Mouse (Mus musculus) adrenal gland, postnatal 10 days (tissue): Measurements from ENCODE around the gene Nr5a1. TPM values are rescaled to one million over a fixed set of nuclear protein-coding genes. Genes with fewer than 3 reads are reported as not detected.

Experiments
- DNase-seq: peaks from one replicate; pipeline ENCODE4 v3.0.0; 2021; ENCODE audit warnings: mixed read lengths
- total RNA-seq, 2 experiments: library from RNA; stranded (reverse); gene quantifications; 2 replicates each; pipeline ENCODE4 v1.2.3; 2021

The Nr5a1 gene
- total RNA-seq, 2 experiments from 2014 or later = 221 to 331 TPM

DNA sequence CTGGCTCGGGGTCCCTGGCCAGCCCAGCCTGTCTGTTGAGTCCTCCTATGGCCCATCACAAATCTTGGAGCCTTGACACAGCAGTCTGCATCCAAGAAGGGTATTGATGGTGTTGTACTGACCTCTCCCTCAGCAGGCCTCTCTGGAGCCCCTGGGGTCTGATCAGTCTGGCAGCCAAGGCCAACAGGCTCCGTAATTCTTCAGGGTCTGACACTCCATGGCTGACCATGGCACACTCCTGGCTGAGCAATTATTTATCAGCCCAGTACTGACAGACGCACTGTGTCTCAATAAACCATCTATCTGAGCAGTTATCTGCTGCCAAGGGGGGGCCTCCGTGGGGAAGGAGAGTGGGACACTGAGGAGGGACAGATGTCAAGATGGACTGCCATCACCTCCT, 9.3 kb downstream of the Nr5a1 start:
- DNase-seq = peak; percentile 77

DNA sequence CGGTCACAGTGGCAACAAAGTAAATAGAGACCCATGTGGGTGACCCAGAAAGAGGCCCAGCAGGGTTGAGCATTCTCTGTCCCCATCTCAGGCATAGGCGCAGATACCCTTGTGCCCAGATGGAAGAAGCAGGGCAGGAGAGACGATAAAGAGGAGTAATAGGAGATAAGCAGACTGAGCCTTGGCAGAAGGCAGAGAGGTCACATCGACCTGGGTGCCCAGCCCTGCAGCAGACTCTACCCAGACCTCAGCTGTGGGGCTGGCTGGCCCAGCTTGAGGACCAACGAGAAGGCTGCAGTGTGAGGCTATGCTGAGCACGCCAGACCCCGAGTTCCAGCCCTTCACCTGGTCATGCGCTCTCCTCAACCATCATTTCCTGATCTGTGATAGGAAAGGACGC, 10.0 kb downstream of the Nr5a1 start:
- DNase-seq = no peak

DNA sequence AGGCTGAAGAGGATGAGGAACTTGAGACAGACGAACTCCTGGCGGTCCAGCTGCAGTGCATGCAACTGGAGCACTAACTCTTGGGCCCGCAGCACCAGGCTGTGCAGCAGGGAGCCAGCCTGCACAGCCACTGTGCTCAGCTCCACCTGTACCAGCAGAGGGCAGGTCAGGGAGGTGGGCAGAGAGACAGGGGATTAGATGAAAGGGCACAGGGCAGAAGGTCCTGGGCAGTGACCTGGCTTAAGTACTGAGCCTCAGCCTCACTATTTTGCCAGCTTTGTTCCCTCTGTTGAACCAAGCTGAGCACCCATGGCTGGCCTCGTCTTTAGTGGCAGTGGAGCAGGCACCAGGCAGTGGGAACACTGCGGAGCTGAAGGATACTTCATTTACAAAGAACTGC, 14.2 kb downstream of the Nr5a1 start:
- DNase-seq = no peak

DNA sequence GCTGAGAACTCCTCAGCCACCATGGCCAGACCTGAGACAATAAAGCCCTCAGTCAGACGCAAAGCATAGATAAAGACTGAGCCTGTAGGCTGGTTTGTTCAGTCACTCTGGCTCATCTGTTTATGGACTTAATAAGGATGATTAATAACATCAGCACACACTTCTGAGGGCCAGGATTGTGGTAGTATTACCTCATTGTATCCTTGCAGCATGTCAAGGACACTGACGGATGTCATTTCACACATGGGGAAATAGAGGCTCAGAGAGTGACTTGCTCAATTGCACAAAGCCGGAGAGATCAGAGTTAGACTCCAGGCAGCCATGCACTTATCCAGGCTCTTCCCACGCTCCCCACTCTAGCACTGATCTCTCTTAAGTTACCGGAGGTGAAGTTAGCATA, 15.7 kb downstream of the Nr5a1 start:
- no peak for DNase-seq

DNA sequence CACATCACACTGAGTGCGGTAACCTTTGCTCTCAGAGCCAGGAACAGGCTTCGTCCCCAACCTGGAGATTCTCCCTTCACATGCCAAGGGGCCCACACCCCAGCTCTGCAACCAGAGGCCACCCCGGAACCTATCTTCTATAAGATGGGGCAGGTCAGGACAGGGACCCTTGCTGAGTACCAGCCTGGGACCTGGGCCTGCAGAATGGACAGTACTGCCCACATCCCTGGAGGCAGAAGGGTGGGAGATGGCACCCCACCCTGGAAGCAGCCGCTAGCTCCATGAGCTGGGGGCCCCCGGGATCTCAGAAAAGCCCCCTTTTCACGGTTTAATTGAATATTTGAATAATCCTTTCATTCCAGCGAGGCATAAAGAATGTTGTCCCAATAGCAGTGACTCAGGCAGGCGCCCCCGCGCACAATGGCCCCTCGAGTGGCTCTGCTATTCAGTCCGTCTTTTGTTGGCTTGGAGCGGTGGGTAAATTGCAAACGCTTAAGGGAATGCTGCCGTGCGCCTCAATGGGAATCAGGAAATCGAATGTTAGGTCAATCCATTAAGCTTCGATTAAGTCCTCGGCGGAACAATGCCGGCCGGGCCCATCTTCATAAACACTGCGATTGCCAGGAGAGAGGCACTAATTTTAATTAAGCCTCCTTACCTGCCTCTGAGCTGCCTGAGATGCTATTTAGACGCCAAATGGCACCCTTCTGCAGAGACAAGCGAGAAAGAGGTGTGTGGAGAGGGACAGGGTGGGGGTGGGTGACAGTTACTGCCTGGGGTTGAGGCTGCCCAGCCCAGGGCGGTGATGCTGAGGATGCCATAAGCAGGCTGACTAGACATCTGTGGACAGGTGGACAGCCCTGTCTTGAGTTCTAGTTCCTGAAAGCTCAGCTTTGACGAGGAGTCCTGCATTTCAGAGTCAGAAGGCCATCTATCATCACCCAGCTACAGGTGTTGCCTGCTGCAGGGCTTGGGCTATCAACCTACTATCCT, 16.9 kb downstream of the Nr5a1 start:
- no peak for DNase-seq

DNA sequence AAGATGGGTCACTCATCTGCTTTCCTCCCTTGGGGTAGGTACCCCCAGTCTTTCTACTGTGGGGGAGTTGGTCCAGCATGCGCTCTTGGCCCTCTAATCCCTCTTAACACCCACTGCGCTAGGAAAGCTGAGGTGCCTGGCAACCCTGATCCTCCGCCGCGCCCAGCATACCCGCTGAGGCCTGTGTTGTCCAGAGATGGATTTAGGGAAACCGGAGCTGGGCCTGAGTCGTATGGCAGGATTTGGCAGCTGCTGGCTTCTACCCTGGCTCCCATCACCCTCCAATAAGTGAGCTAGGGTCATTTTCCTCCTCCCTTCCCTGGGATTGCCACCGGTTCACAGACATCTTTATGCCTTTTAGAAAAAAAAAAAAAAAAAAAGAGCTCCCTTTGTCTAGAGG, 18.6 kb downstream of the Nr5a1 start:
- no peak for DNase-seq

DNA sequence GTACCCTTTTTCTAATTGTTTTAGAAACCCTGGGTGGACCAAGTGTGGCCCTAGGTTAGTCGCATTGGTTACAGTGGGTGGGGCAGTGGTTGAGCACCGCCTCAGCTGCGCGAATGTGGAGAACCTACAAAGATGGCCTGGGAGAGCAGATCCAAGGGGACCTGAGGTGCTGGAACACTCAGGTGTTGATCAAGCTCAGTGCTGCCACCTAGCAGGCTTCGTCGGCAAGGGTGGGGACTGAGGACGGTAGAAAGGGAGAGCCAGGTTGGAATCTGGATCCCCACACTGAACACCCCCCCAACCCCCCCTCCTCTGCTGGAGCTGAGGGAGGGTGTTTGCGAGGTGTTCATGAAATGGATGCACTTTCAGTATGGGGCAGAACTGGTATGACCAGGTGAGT, 22.8 kb downstream of the Nr5a1 start:
- peak; percentile 67 for DNase-seq

DNA sequence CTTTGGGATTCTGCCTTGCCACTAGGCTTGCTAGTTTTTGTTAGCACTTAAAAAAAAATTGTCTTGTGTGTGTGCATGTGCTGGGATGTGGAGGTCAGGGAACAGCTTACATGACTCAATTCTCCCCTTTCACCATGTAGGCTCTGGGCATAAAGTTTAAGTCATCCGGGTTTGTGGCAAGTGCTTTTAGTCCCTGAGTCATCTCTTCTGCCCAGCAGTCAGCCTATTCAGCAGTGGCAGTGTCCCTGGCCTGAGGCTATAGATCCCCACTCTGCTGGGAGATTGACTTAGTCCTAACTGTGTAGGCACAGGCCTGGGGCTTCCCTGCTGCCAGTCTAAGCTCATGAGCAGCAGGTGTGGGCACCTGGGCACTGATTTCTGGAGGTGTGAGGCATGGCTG, 24.5 kb downstream of the Nr5a1 start:
- peak; percentile 59 for DNase-seq

DNA sequence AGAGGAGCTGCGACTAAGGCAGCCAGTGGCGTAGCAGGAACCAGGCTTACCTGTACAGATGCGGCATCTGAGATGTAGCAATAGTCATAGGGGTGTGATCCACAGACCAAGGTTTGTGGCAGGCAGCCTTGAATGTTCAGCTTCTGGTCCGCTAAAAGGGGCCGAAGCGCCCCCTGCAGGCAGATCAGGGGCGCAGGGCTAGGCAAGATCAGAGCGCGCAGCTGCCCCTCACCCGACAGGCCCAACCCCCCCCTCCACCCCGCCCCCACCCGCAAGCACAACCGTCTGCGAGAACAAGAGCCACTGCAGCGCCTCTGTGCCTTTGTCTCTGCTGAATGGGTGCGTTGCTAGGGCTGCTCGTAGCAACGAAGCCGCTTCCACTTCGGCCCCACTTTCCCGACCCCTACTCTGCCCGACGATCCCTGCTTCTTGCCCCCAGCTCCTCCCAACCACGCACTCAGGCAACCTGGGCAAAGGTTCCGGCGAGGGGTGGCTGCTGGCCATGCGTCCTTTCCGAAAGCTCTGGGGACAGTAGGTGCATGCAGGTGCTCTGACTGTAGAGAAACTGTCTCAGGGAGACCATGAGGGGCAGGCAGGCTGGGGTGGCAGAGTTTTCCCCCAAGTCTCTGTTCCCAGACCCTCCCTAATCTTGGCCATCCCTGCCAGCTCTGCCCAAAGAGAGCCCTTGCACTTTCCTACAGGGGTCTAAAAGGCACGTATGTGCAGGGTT, 25.4 kb downstream of the Nr5a1 start:
- DNase-seq = peak; percentile 68

DNA sequence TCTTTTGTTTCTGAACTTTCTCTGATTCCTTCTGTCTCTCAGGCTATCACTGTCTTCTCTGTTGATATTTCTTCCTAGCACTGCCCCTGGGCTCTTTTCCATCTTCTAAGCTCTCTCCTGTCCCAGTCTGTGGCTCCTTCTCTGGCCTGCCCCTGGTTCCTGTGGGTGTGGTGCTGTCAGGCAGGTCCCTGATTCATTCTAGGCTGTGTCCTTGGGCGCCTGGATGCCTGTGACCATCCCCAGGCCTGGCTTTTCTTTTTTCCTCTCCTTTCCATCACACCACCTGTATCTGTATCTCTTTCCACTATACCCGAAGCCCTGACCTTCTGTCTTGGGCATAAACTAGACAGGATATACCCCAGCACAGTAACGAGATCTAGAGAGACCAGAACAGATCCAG, 28.6 kb downstream of the Nr5a1 start:
- DNase-seq = peak; percentile 35

DNA sequence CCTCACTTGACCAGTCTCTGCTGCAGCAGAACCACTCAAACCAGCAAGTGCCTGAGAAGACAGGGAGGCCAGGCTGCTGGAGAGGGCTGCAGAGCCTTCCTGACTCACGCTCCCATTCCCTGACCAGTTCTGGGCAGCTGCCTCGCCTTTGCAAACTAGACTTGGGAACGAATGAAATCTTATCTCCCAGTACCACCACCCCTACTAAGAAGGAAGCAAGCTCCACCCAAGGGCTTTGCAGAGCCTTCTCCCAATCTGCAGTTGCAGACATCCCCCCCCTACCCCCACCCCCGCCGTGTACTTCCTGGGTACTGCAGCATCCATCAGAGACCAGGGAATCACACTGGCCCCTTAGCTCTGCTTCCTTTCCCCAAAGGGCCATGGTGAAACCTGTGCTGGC, 31.3 kb downstream of the Nr5a1 start:
- DNase-seq = no peak

DNA sequence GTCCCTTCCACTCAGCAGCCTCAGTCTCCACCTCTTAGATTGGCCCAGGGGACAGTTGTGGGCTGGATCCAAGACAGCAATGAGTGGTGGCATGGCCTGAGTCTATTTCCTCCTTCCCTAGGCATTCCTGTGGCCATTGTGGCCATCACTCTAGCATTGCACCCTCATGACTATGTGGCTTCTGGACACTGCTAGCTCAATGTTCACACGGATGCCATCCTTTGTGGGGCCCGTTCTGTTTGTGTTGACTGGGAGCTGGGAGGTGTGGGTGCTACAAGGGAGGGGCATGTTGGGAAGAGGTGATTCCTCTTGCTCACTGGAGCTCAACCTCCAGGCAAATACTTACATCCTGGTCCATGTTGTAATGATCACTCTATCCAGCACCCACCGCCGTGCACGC, 32.1 kb downstream of the Nr5a1 start:
- DNase-seq = no peak

DNA sequence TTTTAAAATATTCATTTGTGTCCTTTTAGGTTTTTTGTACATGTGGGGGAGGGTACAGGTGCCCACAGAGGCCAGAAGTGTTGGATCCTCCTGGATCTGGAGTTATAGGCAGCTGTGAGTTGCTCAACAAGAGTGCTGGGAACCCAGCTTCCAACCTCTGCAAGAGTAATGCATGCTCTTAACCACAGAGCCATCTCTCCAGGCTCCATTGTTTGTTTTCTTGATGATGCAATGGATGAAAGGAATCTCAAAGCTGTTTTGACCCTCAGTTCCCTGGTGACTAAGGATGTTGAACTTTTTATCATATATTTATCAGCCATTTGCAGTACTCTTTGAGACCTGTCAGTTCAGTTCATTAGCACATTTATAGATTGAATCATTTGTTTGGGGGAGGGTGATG, 35.4 kb downstream of the Nr5a1 start:
- DNase-seq = no peak

DNA sequence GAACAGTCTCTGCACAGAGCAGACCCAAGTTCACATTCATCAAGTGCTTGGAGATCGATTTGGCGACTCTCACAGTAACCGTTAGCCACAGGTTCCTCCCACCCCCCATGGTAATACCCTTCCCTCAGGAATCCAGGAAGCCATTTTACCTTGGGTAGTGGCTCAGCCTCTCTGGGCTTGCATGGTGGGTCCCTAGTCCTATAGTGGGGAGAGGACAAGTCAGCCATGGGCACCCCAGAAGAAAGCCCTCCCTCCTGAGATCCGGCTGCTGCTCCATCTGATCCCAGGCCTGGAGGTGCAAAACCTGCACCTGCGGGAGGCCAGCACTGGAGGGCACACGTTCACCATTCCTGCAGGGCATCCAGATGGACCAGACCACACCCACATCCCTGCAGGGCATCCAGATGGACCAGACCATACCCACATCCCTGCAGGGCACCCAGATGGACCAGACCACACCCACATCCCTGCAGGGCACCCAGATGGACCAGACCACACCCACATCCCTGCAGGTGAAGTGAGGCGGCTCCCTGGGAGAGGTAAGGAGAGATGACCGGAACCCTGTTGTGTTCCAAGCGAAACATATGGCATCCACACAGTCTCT, 38.9 kb downstream of the Nr5a1 start:
- peak; percentile 22 for DNase-seq

DNA sequence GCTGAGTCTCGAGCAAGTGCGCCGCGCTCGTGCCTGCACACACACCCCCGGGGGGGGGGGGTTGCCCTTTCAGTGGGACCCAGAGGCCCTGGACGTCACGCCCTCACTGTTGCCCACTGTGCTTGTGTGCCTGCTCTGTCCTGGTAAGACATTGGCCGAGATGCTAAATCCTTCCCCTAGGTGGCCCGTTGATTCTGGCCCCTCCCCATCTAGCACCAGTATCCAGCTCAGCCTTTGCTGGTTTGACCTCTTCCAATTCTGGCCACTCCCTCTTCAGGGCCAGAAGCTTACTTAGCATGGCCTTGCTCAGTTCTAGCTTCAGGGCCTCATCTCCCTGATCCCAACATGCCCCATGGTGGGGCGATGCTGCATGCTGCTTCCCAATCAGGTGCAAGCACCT, 41.8 kb downstream of the Nr5a1 start:
- DNase-seq = no peak

DNA sequence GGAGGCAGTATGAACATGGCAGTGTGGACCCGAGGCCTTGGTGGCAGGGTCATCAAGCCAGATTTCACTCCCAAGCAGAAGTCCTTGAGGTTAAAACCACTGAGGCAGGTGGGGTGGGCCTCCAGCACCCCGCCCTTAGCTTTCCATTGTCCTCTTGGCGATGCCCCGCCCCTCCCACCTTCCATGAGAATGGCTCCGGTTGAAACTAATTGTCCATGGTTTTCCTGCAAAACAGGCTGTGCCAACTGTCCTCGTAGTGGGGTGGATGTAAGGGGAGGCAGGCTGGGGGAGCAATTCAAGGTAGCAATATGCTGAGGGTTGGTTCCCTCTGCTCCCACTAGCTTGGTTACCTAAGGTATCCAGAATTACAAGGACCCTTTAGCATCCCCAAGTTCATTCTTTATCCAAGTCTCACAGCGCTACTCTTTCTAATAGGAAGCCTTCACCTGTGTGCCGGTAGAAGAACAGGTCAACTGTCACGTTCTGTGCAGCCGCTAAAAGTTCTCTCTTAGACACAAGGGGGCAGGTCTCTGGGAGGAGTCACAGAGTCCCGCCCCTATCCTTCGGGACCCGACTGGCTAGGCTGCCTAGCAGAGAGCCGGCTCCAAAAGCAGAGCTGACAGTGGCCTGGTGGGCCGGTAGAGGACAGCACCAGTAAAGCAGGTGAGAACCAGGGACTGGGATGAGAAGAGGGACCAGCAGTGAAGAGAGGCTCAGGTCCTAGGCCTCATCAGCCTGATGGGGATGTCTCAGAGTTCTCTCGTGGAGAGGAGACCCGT, 45.4 kb downstream of the Nr5a1 start:
- DNase-seq = peak; percentile 66

DNA sequence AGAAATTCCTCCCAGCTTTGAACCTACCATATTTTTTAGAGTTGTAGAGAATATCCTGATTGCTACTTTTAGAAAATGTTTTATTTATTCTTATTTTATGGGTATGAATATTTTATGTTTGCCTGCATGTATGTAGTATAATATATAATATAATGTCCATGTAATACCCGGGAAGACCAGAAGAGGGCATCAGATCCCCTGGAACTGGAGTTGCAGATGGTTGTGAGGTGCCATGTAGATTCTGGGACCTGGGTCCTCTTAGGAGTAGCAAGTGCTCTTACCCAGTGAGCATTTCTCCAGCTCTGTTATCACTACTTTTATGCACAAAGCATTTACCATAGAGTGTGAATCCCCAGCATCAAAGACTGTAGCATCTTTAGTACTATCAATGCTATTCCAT, 52.9 kb downstream of the Nr5a1 start:
- peak; percentile 34 for DNase-seq

DNA sequence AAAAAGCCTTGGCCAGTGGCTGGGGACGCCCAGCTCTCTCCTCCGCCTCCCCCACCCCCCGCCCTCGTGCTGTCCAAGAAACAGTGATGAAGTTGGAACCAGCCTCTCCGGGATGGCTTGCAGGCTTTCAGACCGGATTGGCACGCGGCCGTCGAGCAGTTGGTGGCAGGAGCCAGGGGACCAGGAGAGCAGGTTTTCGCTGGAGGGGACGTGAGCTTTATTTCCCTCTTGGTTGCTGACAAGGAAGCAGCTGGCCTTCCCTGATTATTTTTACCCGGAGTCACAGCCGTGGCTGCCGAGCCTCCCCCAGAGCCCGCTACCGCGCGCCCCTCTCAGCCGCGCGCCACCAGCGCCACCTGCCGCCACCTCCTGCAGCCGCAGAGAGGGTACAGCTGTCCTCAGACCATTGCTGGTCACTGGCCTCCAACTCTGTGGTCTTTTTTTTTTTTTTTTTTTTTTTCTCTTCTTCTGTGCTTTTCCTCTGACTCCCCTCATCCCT, 56.0 kb downstream of the Nr5a1 start:
- peak; percentile 90 for DNase-seq

DNA sequence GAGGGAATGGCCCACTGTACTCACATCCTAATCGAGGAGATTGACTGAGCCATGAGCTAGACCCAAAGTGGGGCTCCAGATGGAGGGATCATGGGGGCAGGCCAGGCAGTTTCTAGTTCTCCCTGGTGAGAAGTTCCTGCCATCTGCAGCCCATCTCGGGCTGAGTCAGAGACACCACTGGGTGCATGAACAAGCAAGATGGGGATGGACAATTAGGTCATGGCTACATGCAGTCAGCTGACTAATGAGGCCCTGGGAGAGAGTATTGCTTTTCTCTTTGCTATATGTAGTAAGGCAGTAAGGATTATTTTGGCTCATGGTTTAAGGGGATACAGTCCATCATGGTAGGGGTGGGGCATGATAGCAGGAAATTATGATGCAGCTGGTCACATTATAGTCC, 60.6 kb downstream of the Nr5a1 start:
- DNase-seq = no peak

DNA sequence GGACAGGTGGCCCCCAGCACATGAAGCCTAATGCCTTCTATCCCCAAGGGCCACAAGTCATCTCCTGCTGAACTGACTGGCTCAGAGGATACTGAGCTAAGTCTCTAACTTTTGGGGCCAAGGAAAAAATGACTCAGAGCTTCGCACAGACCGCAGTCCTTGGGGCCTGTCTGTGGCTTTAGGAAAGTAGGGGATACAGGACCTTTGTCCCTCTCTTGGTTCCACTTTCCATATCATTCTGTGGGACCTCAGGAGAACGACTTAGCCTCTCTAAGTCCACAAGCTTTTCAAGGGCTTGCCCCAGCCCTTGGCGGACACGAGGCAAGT, 61.1 kb downstream of the Nr5a1 start:
- DNase-seq = no peak

DNA sequence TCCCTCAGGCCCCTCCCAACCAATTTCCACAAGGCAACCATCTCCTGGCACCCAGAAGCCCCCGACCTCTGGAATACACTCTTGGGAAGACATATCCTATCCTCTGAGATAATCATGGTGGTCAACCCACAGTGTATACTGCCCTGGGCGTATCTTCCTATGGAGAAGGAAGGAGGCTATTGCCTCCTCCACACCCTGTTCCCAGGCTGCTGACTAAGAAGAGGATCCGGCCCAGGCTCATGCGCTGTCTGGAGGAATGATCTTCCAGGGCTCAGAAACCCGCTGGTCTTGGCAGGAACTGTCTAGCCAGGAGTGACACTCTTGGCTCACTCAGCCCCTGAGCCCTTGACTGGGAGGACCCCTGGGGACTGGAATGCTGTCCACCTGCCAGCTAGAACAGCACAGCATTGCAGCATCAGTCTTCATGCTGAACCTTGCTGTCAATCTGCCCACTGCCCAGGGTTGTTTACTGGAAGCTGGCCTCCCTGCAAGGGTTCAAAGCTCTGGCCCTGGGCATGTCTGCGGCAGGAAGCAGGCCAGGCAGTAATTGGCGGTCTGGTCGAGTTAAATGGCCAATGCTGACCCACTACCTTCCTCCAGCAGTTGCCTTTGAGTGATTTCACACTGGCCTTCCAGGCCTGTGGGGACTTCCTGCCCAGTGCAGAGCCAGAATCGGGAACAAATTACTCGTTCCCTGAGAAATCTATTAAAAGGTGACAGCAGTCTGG, 61.6 kb downstream of the Nr5a1 start:
- DNase-seq = peak; percentile 79

DNA sequence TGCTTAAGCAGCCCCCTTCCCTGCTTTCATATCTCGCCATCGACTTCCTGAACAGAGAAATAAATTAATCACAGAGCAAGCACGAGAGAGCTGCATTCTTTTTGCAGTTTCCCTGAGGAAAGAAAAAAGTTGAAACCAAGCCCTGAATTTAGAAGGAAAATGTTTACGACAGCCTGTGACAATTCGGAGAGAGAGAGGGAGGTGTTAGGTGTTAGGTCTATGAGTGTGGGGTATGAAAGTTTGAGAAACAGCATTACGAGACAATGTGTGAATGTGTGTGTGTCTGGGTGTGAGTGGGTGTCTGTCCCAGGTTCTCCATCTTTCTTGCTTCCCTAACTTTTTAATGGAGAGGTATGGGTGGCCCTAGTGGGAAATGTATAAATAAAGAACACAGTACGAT, 62.2 kb downstream of the Nr5a1 start:
- DNase-seq = no peak
